Mouse (Mus musculus): ENCODE data around the gene 1700010B08Rik.

1700010B08Rik gene

DNA sequence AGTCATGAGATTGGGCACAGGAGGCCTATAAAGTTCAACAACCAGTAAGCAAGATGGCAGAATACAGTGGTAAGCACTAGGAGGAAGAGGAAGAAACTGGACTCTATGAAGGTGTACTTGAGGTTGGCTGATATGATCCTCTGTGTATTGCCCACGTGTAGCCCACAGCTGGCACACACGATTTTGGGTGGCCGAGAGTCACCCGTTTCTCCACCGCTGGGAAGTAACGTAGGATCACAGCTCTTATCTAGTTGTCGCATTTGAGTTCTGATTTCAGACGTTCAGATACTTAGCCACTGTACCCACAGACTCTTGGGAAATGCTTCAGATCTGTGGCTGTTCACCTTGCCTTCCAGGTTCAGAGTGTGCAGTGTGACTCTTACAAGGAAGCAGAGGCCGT is 19.0 kb downstream of the 1700010B08Rik start:
- no peak for DNase-seq (ENCODE audit: low read depth, low spot score)
- Histone ChIP-seq H3K36me3 (ENCODE audit: control insufficient read depth, insufficient read depth, low read length, poor library complexity, severe bottlenecking) (no peaks in the 10 kb centered on the region), H3K27me3 (ENCODE audit: control insufficient read depth, insufficient read depth, low read length, poor library complexity, severe bottlenecking) (no peaks in the 10 kb centered on the region)

DNA sequence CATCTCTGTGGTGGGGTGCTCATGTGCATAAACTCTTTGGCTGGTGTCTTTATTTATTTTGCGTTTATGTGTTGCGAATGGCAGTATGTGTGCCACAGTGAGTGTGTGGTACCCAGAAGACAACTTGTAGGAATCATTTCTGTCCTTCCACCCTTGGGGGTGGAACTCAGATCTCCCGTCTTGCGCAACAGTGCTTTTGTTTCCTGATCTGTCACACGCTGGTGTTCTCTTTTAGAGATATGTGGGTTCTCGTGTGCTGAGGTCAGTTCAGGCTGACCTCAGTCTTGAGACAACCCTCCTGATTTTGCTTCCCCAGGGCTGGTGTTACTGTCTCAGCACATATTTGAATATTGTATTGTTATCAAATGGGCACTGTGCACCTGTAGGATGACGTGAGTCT is 19.9 kb downstream of the 1700010B08Rik start:
- H3K36me3 ChIP-seq (ENCODE audit: control insufficient read depth, insufficient read depth, low read length, poor library complexity, severe bottlenecking) = no peaks in the 10 kb centered on the region
- no peak for DNase-seq (ENCODE audit: low read depth, low spot score)
- no peaks in the 10 kb centered on the region for H3K27me3 ChIP-seq (ENCODE audit: control insufficient read depth, insufficient read depth, low read length, poor library complexity, severe bottlenecking)

DNA sequence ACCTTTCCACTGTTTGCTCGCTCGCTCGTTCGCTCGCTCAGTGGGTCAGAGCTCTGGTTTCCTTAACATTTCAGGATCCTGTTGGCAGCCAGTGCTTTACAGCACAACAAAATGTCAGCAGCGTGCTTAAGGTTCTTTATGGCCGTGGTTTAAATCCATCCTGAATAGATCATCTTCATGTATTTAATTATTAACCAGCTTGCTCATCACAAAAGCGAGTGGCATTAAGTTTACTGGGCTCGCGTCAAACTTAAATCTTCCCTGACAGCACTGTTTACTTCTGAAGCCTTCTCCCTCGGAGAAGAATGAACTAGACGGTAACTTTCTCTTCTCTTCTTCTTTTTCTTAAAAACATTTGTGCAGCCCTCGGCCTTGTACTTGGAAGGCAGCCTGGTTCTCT is 22.9 kb downstream of the 1700010B08Rik start:
- H3K36me3 ChIP-seq (ENCODE audit: control insufficient read depth, insufficient read depth, low read length, poor library complexity, severe bottlenecking) = no peaks in the 10 kb centered on the region
- no peak for DNase-seq (ENCODE audit: low read depth, low spot score)
- H3K27me3 ChIP-seq (ENCODE audit: control insufficient read depth, insufficient read depth, low read length, poor library complexity, severe bottlenecking) = no peaks in the 10 kb centered on the region

DNA sequence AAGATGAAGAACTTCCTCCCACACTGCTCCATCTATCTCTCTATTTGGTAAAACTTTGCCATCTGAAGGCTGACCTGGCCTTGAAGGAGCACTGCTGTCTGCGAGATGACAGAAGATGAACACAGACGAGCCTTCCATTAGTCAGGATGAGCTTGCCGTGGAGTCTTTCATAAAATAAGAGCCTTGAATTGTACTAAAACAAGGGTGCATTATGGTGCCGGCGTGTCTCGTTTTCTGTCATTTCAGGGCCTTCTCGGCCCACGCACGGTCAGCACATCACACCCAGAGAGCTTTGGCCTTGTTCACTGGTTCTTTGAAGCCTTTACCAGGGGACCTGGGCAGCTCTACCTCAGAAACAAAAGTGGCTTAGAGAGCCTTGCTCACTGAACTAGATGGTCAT is 23.5 kb downstream of the 1700010B08Rik start:
- no peaks in the 10 kb centered on the region for H3K27me3 ChIP-seq (ENCODE audit: control insufficient read depth, insufficient read depth, low read length, poor library complexity, severe bottlenecking)
- no peak for DNase-seq (ENCODE audit: low read depth, low spot score)
- no peaks in the 10 kb centered on the region for H3K36me3 ChIP-seq (ENCODE audit: control insufficient read depth, insufficient read depth, low read length, poor library complexity, severe bottlenecking)

DNA sequence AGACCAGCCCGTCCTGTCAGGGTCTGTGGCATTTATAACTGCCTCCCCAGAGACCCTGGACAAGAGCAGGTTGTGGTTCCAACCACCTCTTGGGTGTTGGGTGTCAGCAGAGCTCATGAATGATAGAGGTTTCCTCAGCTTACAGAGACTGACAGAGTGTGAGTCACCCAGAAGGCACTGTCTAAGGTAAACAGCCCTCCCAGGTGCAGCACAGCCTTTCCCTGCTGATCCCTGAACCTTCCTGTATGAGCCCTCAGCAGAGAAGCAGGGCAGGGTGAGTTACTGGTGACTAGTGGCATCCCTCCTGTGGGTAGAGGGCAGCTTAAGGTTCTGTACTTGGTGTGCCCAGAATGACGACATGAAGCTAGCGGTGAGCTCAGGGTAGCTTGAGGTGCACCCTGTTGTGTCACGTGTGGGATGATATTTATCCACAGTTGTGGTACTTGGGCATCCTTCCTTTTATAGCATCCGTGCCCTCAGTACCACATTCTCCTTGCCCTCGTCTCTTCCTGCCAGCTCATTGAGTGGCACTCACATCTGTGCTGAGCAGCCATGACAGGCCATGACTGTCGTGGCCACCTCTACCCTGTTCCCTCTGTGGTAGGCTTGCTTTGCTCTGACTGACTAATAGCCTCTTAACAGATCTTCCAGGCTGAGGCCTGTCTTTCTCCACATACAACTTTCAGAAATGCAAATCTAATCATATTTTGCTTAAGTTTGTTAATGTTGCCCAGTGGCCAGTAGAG is 25.0 kb downstream of the 1700010B08Rik start:
- DNase-seq (ENCODE audit: low read depth, low spot score) = no peak
- no peaks in the 10 kb centered on the region for H3K36me3 ChIP-seq (ENCODE audit: control insufficient read depth, insufficient read depth, low read length, poor library complexity, severe bottlenecking)
- H3K27me3 ChIP-seq (ENCODE audit: control insufficient read depth, insufficient read depth, low read length, poor library complexity, severe bottlenecking) = no peaks in the 10 kb centered on the region

DNA sequence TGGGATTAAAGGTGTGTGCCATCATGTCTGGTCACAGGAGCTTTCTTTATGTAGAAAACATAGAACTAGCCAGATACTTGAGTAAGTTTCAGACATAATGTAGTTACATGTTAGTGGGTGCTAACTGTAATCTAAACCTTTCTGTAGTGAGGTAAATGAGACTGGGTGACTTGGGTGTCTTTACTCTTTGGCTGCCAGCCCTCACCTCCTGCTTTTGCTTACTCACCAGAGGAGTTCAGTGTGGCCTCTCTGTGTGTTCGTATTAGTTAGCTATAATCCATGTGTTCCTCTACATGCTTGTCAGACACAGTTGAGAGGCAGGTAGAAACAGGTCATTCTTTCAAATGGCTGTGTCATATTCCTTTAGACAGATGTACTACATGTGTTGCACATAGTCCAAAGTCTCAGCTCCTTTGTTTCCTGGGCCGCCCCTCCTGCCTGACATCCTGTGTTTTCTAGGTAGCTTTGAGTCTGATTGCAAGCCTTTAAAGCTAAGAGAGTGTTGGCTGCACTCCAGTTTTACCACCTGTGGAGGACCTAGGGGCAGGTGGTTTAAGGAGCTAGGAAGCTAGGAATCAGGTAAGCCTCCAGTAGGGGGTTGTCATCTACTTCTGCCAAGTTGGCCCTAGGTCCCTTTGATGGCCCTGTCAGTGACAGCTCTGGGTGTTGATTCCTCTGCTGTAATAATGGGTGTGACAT is 29.9 kb downstream of the 1700010B08Rik start:
- Histone ChIP-seq H3K36me3 (ENCODE audit: control insufficient read depth, insufficient read depth, low read length, poor library complexity, severe bottlenecking) (0 out of 2 replicates have a peak, but pooled peaks cover 2% of the 10 kb centered on the region), H3K27me3 (ENCODE audit: control insufficient read depth, insufficient read depth, low read length, poor library complexity, severe bottlenecking) (no peaks in the 10 kb centered on the region)
- DNase-seq (ENCODE audit: low read depth, low spot score) = no peak

DNA sequence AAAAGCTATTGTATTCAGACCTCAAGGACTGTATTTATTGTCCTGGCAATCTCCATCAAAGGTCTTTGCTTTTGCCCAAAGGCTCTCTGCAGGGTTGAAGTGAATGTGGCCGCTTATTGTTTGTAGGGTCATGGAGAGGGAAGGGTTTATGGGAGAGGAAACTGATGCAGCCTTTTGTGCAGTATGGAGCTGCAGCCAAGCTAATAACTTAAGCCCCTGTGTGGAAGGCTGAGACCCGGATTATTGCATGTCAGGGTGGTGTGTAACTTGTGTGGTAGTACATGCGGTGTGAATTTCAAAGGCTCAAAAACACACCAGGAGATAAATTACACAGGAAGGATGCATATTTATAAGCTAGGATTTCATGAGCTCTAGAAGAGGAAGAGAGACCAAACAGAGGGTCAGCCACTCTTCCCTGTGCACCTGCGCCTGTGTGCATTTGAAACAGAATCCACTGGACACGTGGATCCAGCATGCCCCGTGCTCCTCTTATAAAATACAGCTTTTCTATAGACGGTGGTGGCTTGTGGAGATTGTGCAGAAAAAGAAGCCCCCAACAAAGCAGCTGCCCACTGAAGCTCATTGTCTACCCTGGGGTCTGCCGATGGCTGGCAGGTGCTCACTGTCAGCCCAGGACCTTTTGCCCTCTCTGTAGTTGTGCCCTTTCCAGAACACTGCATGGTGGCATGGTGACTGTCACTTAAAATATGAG is 36.4 kb downstream of the 1700010B08Rik start:
- no peak for DNase-seq (ENCODE audit: low read depth, low spot score)
- Histone ChIP-seq H3K27me3 (ENCODE audit: control insufficient read depth, insufficient read depth, low read length, poor library complexity, severe bottlenecking) (no peaks in the 10 kb centered on the region), H3K36me3 (ENCODE audit: control insufficient read depth, insufficient read depth, low read length, poor library complexity, severe bottlenecking) (no peaks in the 10 kb centered on the region)

DNA sequence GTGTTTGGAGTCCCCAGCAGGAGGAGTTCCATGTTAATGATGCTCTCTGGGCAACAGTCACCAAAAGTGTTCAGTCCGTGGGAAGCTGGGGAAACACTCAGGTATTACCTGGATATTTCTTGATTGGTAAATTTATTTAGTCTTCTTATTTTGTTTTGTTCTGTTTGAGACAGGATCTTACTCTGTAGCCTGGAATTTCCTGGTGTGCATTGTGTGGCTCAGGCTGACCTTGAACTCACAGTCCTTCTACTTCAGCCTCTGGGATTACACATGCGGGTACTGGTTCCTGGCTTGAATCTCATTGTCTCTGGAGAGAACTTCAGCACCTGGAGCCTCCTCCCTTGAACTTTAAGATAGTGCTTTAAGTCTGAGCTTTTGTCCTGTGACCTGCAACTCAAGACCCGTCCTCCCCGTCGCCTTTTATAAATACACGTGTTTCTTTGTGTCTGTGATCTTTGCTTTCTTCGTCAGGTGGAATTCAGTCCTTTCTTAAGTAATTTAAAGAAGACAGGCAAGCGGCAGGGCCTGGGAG is 38.5 kb downstream of the 1700010B08Rik start:
- H3K27me3 ChIP-seq (ENCODE audit: control insufficient read depth, insufficient read depth, low read length, poor library complexity, severe bottlenecking) = no peaks in the 10 kb centered on the region
- DNase-seq (ENCODE audit: low read depth, low spot score) = no peak

DNA sequence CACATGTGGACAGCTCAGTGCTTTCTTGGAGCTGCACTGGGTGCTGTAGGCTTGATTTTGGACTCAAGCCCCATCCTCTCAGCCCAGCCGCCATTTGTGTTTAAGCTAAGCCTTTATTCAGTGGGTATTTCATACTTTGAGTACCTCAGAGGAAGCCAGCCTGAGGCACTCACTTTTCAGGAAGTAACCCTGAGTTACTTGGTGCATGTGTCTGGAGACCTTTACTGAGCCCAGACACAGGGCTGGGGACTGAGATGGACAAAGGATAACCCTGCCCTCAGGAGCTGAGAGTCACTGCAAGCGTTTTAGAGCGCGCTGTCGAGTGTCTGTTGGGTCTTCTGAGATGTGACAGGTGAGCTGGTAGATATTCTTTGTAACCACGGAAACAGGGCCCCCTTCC is 41.4 kb downstream of the 1700010B08Rik start:
- Histone ChIP-seq H3K27me3 (ENCODE audit: control insufficient read depth, insufficient read depth, low read length, poor library complexity, severe bottlenecking) (no peaks in the 10 kb centered on the region), H3K36me3 (ENCODE audit: control insufficient read depth, insufficient read depth, low read length, poor library complexity, severe bottlenecking) (peaks cover 2% of the 10 kb centered on the region; the same call in 1 of the 2 replicates)
- no peak for DNase-seq (ENCODE audit: low read depth, low spot score)

More for the DNA sequence above, 38.5 kb downstream of the 1700010B08Rik start:
- 0 out of 2 replicates have a peak, but pooled peaks cover 2% of the 10 kb centered on the region for H3K36me3 ChIP-seq (ENCODE audit: control insufficient read depth, insufficient read depth, low read length, poor library complexity, severe bottlenecking)

DNA sequence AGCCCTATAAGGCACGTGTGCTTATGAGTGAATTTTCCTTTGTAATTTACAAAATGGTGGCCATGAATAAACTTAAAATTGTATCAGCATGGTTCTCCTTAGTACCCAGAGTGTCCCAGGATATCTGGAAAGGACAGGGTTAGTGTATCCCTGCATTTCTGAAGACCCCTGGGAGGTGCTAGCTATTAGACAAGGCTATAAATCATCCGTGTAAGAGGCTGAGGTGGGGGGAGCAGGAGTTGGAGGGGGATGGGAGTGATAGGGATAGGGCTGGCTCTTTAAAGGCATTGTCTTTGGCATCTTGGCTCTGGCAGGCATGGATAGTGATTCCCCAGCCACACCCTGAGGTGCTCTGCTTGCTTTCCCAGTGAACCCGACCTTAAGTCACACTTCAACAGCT is 45.4 kb downstream of the 1700010B08Rik start:
- no peaks in the 10 kb centered on the region for H3K27me3 ChIP-seq (ENCODE audit: control insufficient read depth, insufficient read depth, low read length, poor library complexity, severe bottlenecking)
- no peak for DNase-seq (ENCODE audit: low read depth, low spot score)
- H3K36me3 ChIP-seq (ENCODE audit: control insufficient read depth, insufficient read depth, low read length, poor library complexity, severe bottlenecking) = peaks cover 4% of the 10 kb centered on the region; the same call in 1 of the 2 replicates

DNA sequence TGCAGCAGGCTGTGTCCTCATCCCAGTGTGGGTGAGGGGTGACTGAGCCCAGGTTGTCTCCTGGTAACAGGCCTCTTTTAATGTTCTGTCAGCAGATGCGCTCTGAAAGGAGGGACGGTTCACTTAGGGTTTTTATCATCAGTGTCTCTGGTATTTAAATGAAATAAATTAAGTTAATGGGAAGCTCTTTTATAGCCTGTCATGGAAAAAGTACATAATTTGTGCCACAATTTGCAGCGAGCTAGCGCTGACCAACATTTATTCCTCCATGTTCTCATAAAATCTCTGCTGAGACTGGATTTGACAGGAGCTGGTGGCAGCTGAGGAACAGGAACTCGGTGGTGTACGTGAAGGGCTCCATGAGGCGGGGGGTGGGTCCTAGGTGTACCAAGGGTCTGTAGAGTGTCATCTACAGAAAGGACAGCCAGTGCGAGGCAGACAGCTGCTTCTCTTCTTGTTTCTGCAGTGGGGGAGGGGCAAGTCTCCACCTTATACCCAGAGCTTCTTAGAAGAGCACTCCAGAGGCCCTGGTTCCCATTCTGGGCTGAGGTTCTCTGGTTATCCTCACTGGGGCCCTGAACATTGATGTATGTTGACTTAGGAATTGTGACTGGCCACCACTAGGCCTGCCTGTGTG is 48.9 kb downstream of the 1700010B08Rik start:
- Histone ChIP-seq H3K27me3 (ENCODE audit: control insufficient read depth, insufficient read depth, low read length, poor library complexity, severe bottlenecking) (no peaks in the 10 kb centered on the region), H3K36me3 (ENCODE audit: control insufficient read depth, insufficient read depth, low read length, poor library complexity, severe bottlenecking) (peaks cover 2% of the 10 kb centered on the region; the same call in 1 of the 2 replicates)
- no peak for DNase-seq (ENCODE audit: low read depth, low spot score)

DNA sequence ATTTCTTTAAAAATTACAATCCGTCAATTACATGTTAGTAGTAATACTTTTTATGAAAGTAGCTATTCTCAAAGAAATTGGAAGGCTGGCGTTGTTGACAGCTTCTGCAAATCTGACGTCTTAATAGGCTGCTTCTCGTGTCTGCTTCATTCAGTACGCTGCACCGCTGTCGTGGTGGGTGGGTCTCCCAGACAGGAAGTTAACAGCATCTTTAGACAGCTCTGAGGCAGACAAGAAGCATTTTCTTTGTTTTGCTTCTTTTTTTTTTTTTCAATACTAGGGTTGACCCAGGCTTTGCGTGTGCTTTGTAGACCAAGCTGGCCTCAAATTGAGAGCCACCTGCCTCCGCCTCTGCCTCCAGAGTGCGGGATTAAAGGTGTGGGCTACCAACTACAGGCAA is 50.0 kb downstream of the 1700010B08Rik start:
- peak; percentile 12 for DNase-seq (ENCODE audit: low read depth, low spot score)
- H3K27me3 ChIP-seq (ENCODE audit: control insufficient read depth, insufficient read depth, low read length, poor library complexity, severe bottlenecking) = no peaks in the 10 kb centered on the region

DNA sequence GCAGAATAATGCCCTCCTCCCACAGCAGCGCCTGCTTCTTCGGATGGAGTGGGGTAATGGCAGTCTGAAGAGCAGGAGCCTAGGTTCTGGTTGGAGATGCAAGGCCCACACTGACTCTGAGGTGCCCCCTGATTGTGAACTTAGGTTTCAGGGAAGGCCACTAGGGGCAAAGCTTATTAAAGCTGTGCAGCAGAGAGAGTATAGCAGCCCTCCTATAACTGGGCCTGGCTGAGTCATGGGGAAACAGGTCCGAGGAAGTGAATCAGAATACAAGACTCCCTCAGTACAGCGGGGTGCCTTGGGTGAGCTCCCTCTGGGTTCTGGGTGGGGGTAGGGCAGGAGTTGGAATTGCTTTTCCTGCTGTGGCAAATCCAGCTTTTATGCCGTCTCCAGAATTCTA is 51.4 kb downstream of the 1700010B08Rik start:
- Histone ChIP-seq H3K36me3 (ENCODE audit: control insufficient read depth, insufficient read depth, low read length, poor library complexity, severe bottlenecking) (peaks cover 2% of the 10 kb centered on the region; the same call in 1 of the 2 replicates), H3K27me3 (ENCODE audit: control insufficient read depth, insufficient read depth, low read length, poor library complexity, severe bottlenecking) (no peaks in the 10 kb centered on the region)
- no peak for DNase-seq (ENCODE audit: low read depth, low spot score)

More for the DNA sequence above, 50.0 kb downstream of the 1700010B08Rik start:
- peaks cover 2% of the 10 kb centered on the region; the same call in 1 of the 2 replicates for H3K36me3 ChIP-seq (ENCODE audit: control insufficient read depth, insufficient read depth, low read length, poor library complexity, severe bottlenecking)
